Mouse (Mus musculus): ENCODE results near the gene Dnmt1. TPM values are rescaled to one million over a fixed set of nuclear protein-coding genes. Genes with fewer than 3 reads are reported as not detected.

The Dnmt1 gene
- total RNA-seq, 1 experiment, result 122 TPM

- peak overlapping the region; percentile 68; the same call in 1 of the 2 replicates for H3K27ac ChIP-seq (ENCODE audit: insufficient read depth, low read depth, low read length, poor library complexity, severe bottlenecking)
- H3K36me3 ChIP-seq (ENCODE audit: control insufficient read depth, insufficient read depth, low read length, poor library complexity, severe bottlenecking), result no peaks in the 10 kb centered on the region
- peak; percentile 84 for DNase-seq (ENCODE audit: low read depth, low spot score)
- TF ChIP-seq ZNF384 (IDR thresholded peaks at IDR 0.05; ENCODE audit: low read depth, low read length), result no peak
- no peak for TF ChIP-seq ZC3H11A (IDR thresholded peaks at IDR 0.05; ENCODE audit: borderline replicate concordance, low read depth, low read length)
- no peak for TF ChIP-seq MAFK (IDR thresholded peaks at IDR 0.05; ENCODE audit: insufficient read depth, low read depth, low read length)
- TF ChIP-seq HCFC1 (IDR thresholded peaks at IDR 0.05; ENCODE audit: borderline replicate concordance, insufficient read depth, low read length), result no peak
- TF ChIP-seq CHD2 (IDR thresholded peaks at IDR 0.05; ENCODE audit: low read depth, low read length), result no peak
- no peaks in the 10 kb centered on the region for H3K9me3 ChIP-seq (ENCODE audit: control insufficient read depth, insufficient read depth, low read depth, low read length)
- H3K4me1 ChIP-seq (ENCODE audit: control insufficient read depth in 2 of 2, insufficient read depth in 2 of 2, low read length in 2 of 2, poor library complexity in 1 of 2), result peaks cover 11 to 27% of the 10 kb centered on the region in 2 experiments
- no peak overlapping the region for H3K9ac ChIP-seq (ENCODE audit: insufficient read depth, low read depth, low read length, poor library complexity, severe bottlenecking)
- H3K4me3 ChIP-seq (ENCODE audit: insufficient read depth in 1 of 2, low read depth in 1 of 2, low read length in 2 of 2, poor library complexity in 1 of 2, severe bottlenecking in 1 of 2), result peak overlapping the region in 1 of 2 experiments; percentile 4; a peak in 1 of 4 replicates
- in situ Hi-C loops (cut with MboI; ENCODE audit: low sequenced_read_pairs in 2 of 2, unreplicated experiment in 2 of 2), result loop anchor here in 1 of 2 experiments (10.0 kb wide), 1 partner anchor 86 kb away; no protein-coding TSS in a partner anchor
These were observed 31.2 kb upstream of the Dnmt1 start for GRCm38 (mm10) chr9:20990861-20991260.

GRCm38 (mm10) chr9:20987953-20988352 lies 28.3 kb upstream of the Dnmt1 start:
- Histone ChIP-seq H3K9me3 (ENCODE audit: control insufficient read depth, insufficient read depth, low read depth, low read length) (no peaks in the 10 kb centered on the region), H3K4me1 (ENCODE audit: control insufficient read depth in 2 of 2, insufficient read depth in 2 of 2, low read length in 2 of 2, poor library complexity in 1 of 2) (peaks cover 12 to 32% of the 10 kb centered on the region in 2 experiments; a peak in 3 of 4 replicates), H3K4me3 (ENCODE audit: insufficient read depth in 1 of 2, low read depth in 1 of 2, low read length in 2 of 2, poor library complexity in 1 of 2, severe bottlenecking in 1 of 2) (no peak overlapping the region), H3K9ac (ENCODE audit: insufficient read depth, low read depth, low read length, poor library complexity, severe bottlenecking) (no peak overlapping the region), H3K36me3 (ENCODE audit: control insufficient read depth, insufficient read depth, low read length, poor library complexity, severe bottlenecking) (no peaks in the 10 kb centered on the region), H3K27ac (ENCODE audit: insufficient read depth, low read depth, low read length, poor library complexity, severe bottlenecking) (peak overlapping the region; percentile 36; the same call in 1 of the 2 replicates)
- no peak for DNase-seq (ENCODE audit: low read depth, low spot score)
- in situ Hi-C loops (cut with MboI; ENCODE audit: low sequenced_read_pairs in 2 of 2, unreplicated experiment in 2 of 2), result no loop called here
- TF ChIP-seq MAFK (IDR thresholded peaks at IDR 0.05; ENCODE audit: insufficient read depth, low read depth, low read length) (no peak), HCFC1 (IDR thresholded peaks at IDR 0.05; ENCODE audit: borderline replicate concordance, insufficient read depth, low read length) (no peak)

GRCm38 (mm10) chr9:20986952-20987686 lies 27.4 kb upstream of the Dnmt1 start:
- Histone ChIP-seq H3K4me1 (ENCODE audit: control insufficient read depth in 2 of 2, insufficient read depth in 2 of 2, low read length in 2 of 2, poor library complexity in 1 of 2) (peaks cover 12 to 38% of the 10 kb centered on the region in 2 experiments), H3K4me3 (ENCODE audit: insufficient read depth in 1 of 2, low read depth in 1 of 2, low read length in 2 of 2, poor library complexity in 1 of 2, severe bottlenecking in 1 of 2) (no peak overlapping the region; a peak in 1 of 4 replicates), H3K36me3 (ENCODE audit: control insufficient read depth, insufficient read depth, low read length, poor library complexity, severe bottlenecking) (no peaks in the 10 kb centered on the region), H3K9me3 (ENCODE audit: control insufficient read depth, insufficient read depth, low read depth, low read length) (no peaks in the 10 kb centered on the region), H3K9ac (ENCODE audit: insufficient read depth, low read depth, low read length, poor library complexity, severe bottlenecking) (no peak overlapping the region; the same call in 1 of the 2 replicates), H3K27ac (ENCODE audit: insufficient read depth, low read depth, low read length, poor library complexity, severe bottlenecking) (peak overlapping the region; percentile 36; the same call in 1 of the 2 replicates)
- in situ Hi-C loops (cut with MboI; ENCODE audit: low sequenced_read_pairs in 2 of 2, unreplicated experiment in 2 of 2), result no loop called here
- no peak for DNase-seq (ENCODE audit: low read depth, low spot score)
- TF ChIP-seq ZNF384 (IDR thresholded peaks at IDR 0.05; ENCODE audit: low read depth, low read length), result no peak

GRCm38 (mm10) chr9:20983169-20983568 lies 23.5 kb upstream of the Dnmt1 start:
- Histone ChIP-seq H3K9ac (ENCODE audit: insufficient read depth, low read depth, low read length, poor library complexity, severe bottlenecking) (peak overlapping the region; percentile 73), H3K4me3 (ENCODE audit: insufficient read depth in 1 of 2, low read depth in 1 of 2, low read length in 2 of 2, poor library complexity in 1 of 2, severe bottlenecking in 1 of 2) (peak overlapping the region; percentile 35 to 58; a peak in 3 of 4 replicates), H3K27ac (ENCODE audit: insufficient read depth, low read depth, low read length, poor library complexity, severe bottlenecking) (peak overlapping the region; percentile 88; the same call in 1 of the 2 replicates), H3K9me3 (ENCODE audit: control insufficient read depth, insufficient read depth, low read depth, low read length) (no peaks in the 10 kb centered on the region), H3K36me3 (ENCODE audit: control insufficient read depth, insufficient read depth, low read length, poor library complexity, severe bottlenecking) (no peaks in the 10 kb centered on the region), H3K4me1 (ENCODE audit: control insufficient read depth in 2 of 2, insufficient read depth in 2 of 2, low read length in 2 of 2, poor library complexity in 1 of 2) (peaks cover 16 to 32% of the 10 kb centered on the region in 2 experiments)
- in situ Hi-C loops (cut with MboI; ENCODE audit: low sequenced_read_pairs in 2 of 2, unreplicated experiment in 2 of 2), result no loop called here
- no peak for DNase-seq (ENCODE audit: low read depth, low spot score)
- no peak for TF ChIP-seq HCFC1 (IDR thresholded peaks at IDR 0.05; ENCODE audit: borderline replicate concordance, insufficient read depth, low read length)
- no peak for TF ChIP-seq ZNF384 (IDR thresholded peaks at IDR 0.05; ENCODE audit: low read depth, low read length)
- peak; percentile 82 for TF ChIP-seq MAFK (IDR thresholded peaks at IDR 0.05; ENCODE audit: insufficient read depth, low read depth, low read length)
- TF ChIP-seq ZC3H11A (IDR thresholded peaks at IDR 0.05; ENCODE audit: borderline replicate concordance, low read depth, low read length), result no peak
- TF ChIP-seq CHD2 (IDR thresholded peaks at IDR 0.05; ENCODE audit: low read depth, low read length), result peak; percentile 16; the same call in 1 of the 2 replicates
